Mouse (Mus musculus) splenic B cell, adult 2 months (primary cell): ENCODE measurements around the gene Ddx39.
A peak's percentile ranks its signal among the peaks of the same experiment; 100 is the strongest.

Source experiments
- DNase-seq: peaks from one replicate; pipeline ENCODE4 v3.0.0-alpha.2; 2011; ENCODE audit warnings: low read depth, low spot score
- H3K27me3 ChIP-seq: 2 replicates; pipeline ENCODE4 v1.6.1; 2012; ENCODE audit warnings: mild to moderate bottlenecking, low read length, moderate library complexity, mixed read lengths; ENCODE audit not compliant: control insufficient read depth, poor library complexity, insufficient read depth, severe bottlenecking
- H3K36me3 ChIP-seq: 2 replicates; pipeline ENCODE4 v1.6.1; 2012; ENCODE audit warnings: mild to moderate bottlenecking, low read length, moderate library complexity, mixed read lengths; ENCODE audit not compliant: control insufficient read depth, poor library complexity, insufficient read depth, severe bottlenecking

Gene Ddx39

GRCm38 (mm10) chr8:83719693-83720092 lies 4.7 kb downstream of the Ddx39 start:
- DNase-seq: no peak
- Histone ChIP-seq H3K36me3 (peaks cover 19% of the 10 kb centered on the region), H3K27me3 (no peaks in the 10 kb centered on the region)

GRCm38 (mm10) chr8:83721405-83722025 lies 6.5 kb downstream of the Ddx39 start:
- no peaks in the 10 kb centered on the region for H3K27me3 ChIP-seq
- DNase-seq: peak; percentile 39
- H3K36me3 ChIP-seq: peaks cover 22% of the 10 kb centered on the region

GRCm38 (mm10) chr8:83722631-83723030 lies 7.7 kb downstream of the Ddx39 start:
- H3K27me3 ChIP-seq: no peaks in the 10 kb centered on the region
- DNase-seq: peak; percentile 13
- peaks cover 22% of the 10 kb centered on the region for H3K36me3 ChIP-seq

GRCm38 (mm10) chr8:83723447-83724083 lies 8.6 kb downstream of the Ddx39 start:
- Histone ChIP-seq H3K27me3 (no peaks in the 10 kb centered on the region), H3K36me3 (peaks cover 28% of the 10 kb centered on the region)
- peak; percentile 9 for DNase-seq

- peak; percentile 87 for DNase-seq
- Histone ChIP-seq H3K36me3 (peaks cover 34% of the 10 kb centered on the region), H3K27me3 (no peaks in the 10 kb centered on the region)
These were observed 9.9 kb downstream of the Ddx39 start for GRCm38 (mm10) chr8:83724697-83725482.

- DNase-seq: peak; percentile 15
- H3K36me3 ChIP-seq: peaks cover 35% of the 10 kb centered on the region
- no peaks in the 10 kb centered on the region for H3K27me3 ChIP-seq
These were observed 10.6 kb downstream of the Ddx39 start for GRCm38 (mm10) chr8:83725521-83726102.

- peak; percentile 70 for DNase-seq
- Histone ChIP-seq H3K36me3 (peaks cover 39% of the 10 kb centered on the region), H3K27me3 (no peaks in the 10 kb centered on the region)
These were observed 14.2 kb downstream of the Ddx39 start for GRCm38 (mm10) chr8:83729009-83729807.

- Histone ChIP-seq H3K27me3 (no peaks in the 10 kb centered on the region), H3K36me3 (peaks cover 34% of the 10 kb centered on the region)
- DNase-seq: peak; percentile 73
These were observed 16.9 kb downstream of the Ddx39 start for GRCm38 (mm10) chr8:83731906-83732305.

- no peak for DNase-seq
- Histone ChIP-seq H3K36me3 (peaks cover 32% of the 10 kb centered on the region), H3K27me3 (no peaks in the 10 kb centered on the region)
These were observed 17.9 kb downstream of the Ddx39 start for GRCm38 (mm10) chr8:83732919-83733318.

- DNase-seq: peak; percentile 90
- H3K36me3 ChIP-seq: peaks cover 12% of the 10 kb centered on the region
- no peaks in the 10 kb centered on the region for H3K27me3 ChIP-seq
These were observed 21.7 kb downstream of the Ddx39 start for GRCm38 (mm10) chr8:83736681-83737080.

- peak; percentile 66 for DNase-seq
- H3K27me3 ChIP-seq: no peaks in the 10 kb centered on the region
- peaks cover 7% of the 10 kb centered on the region for H3K36me3 ChIP-seq
These were observed 22.4 kb downstream of the Ddx39 start for GRCm38 (mm10) chr8:83737346-83737745.

- DNase-seq: peak; percentile 89
- no peaks in the 10 kb centered on the region for H3K27me3 ChIP-seq
- peaks cover 5% of the 10 kb centered on the region; the same call in 1 of the 2 replicates for H3K36me3 ChIP-seq
These were observed 23.0 kb downstream of the Ddx39 start for GRCm38 (mm10) chr8:83737852-83738562.

GRCm38 (mm10) chr8:83738949-83739710 lies 24.2 kb downstream of the Ddx39 start:
- peak; percentile 46 for DNase-seq
- Histone ChIP-seq H3K36me3 (peaks cover 4% of the 10 kb centered on the region; the same call in 1 of the 2 replicates), H3K27me3 (no peaks in the 10 kb centered on the region)
